Mouse (Mus musculus) right cerebral cortex, postnatal 36 days (tissue): ENCODE results near the gene Qrfpr.
A peak's percentile ranks its signal among the peaks of the same experiment; 100 is the strongest.

Experiments used
- DNase-seq, 2 experiments: peaks; one replicate each; pipeline ENCODE4 v3.0.0; 2022; ENCODE audit warnings: low spot score in 2 of 2, mixed read lengths in 1 of 2

Qrfpr gene

DNA sequence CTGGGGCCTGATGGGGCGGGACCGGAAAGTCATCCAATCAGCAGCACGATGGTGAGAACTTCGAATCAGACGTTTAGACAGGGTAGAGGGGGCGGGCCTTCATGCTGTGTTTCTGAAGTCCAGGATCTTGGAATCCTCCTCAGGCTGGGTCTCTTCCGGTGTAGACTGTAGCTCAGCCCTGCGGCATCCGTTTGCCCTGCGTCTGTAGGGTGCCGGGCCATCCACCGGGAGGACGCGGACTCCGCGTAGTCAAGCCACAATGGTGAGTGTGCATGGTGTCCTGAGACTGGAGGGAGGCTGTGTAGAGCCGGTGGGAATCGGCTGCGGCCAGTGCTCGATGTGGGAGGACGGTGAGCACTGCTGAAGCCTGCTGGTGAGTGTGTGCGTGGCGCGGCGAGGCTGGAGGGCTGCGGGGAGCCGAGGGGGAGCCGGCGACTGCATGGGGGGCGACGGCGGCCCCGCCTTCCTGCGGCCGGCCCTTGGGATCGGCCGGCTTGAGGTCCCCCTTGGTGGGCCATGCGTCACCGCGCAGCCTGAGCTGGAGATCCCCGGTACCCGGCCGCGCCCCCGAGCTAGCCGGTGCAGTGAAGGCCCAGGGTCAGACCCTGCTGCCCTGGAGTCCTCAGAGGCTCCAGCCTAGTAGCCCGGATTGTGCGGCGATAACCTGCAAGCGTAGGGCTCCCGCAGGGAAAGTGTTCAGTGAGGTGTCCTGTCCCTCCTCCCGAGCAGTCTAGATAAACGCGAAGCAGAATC, 71.0 kb downstream of the Qrfpr start, which contains the start of gene D3Ertd254e:
Gene D3Ertd254e, plus strand, starts transcription at position 84 of the 753 bp plus-strand sequence.
- peak; percentile 92 to 95 for DNase-seq

DNA sequence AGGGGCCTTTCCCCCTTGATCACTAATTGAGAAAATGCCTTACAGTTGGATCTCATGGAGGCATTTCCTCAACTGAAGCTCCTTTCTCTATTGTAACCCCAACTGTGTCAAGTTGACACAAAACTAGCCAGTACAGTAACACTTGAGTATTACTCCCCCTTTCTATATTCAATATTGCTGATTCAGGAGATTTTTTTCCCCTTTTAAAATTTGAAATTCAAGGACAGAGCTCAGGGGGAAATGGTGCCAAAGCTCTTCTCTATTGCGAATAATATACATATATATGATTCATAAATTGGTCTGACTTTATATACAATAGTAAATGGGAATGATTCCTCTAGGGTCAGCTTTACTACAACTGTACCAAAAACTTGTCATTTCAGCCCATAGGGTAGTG, 71.6 kb downstream of the Qrfpr start:
- DNase-seq, result no peak

DNA sequence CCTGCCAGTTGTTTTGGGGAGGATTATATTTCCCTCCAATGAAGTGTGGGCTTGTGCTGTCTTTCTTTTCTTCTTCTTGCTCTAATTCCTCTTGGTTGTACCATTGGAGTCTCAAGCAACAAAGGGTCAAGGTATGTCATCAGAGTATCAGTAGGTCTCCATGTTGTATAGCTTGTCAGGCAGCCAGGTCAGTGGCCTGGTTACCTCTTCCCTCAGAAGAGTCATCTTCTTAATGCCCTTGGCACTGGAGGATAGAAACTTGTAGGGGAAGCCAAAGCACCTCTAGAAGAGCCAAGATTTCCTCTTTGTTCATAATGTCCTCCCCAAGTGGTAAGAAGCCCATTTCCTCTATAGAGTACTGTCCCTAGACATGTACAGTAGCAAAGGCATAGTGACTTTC, 83.1 kb downstream of the Qrfpr start:
- DNase-seq, result no peak

DNA sequence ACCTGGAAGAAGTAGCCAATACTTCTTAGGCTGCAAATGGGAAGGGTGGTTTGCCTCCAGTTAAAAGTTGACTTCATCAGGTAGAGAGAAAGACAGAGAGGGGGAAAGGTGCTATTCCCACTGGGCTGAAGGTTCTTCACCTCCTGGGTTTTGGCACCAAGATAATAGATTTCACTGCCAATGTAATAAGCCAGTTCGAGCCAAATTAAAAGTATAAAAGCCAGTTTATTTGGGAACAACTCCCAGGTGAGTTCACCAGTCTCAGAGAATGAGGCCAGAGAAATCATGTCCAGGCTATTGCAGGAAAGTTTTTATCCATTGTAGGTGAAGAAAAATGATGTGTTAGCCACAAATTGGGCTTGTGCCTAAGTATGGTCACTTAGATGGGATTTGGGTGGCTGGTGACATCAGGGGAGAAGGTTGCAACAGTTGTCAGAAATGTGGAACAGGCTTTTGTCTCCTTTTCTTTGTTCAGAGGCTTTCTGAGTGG, 83.9 kb downstream of the Qrfpr start:
- no peak for DNase-seq

DNA sequence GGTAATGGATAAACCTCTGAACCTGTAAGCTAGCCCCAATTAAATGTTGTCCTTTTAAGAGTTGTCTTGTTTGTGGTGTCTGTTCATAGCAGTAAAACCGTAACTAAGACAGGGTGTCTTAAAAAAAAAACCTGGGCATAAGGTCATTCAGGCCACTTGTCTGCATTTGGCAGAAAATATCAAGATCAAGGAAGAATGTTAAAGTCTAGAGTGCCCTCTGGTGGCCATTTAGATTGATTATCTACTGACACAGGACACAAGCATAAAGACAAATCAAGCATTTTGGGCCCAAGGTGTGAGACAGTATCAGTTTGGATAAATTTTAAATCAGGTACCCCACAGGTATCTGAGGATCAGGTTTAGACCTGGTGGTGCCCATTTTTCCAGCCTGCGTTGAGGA, 84.6 kb downstream of the Qrfpr start:
- DNase-seq, result no peak

DNA sequence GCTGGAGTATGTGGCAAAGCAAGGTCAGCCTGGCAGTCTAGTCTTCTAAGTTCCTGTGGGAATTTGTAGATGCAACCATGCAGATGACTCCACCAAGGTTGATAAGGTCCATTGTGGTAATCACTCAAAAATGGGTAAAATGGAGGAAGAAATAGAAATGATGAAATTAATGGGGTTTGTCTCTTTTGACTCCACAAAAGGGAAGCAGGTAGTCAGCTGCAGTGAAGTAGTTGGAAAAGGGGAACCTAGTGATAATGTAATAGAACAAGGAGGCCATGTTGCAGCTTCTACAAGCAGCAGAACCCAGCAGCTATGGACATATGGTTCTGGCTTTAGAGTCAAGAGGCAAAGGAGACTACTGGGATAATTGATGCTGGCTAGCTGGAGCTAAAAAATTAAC, 86.0 kb downstream of the Qrfpr start:
- no peak for DNase-seq
